Mouse (Mus musculus) neural tube, embryonic 15.5 days (tissue): Measurements from ENCODE around the gene Rgs6. TPM values are rescaled to one million over a fixed set of nuclear protein-coding genes. Genes with fewer than 3 reads are reported as not detected.

ENCODE experiments used
- ATAC-seq: fragments of 200-750 bp; cut with Nextera tagmentation; 2 replicates; pipeline ENCODE4 v1.8.0; 2017; ENCODE audit warnings: mild to moderate bottlenecking, moderate TSS enrichment, moderate library complexity; ENCODE audit not compliant: low FRiP score
- H3K27ac ChIP-seq: fragments of 300-500 bp; sonication (generic); replicated peaks from 2 replicates; pipeline ENCODE4 v1.5.1; 2015; ENCODE audit warnings: mild to moderate bottlenecking, inconsistent platforms
- H3K27me3 ChIP-seq: fragments of 300-500 bp; sonication (generic); replicated peaks from 2 replicates; pipeline ENCODE4 v1.6.1; 2015; ENCODE audit warnings: inconsistent platforms
- H3K36me3 ChIP-seq: fragments of 300-500 bp; sonication (generic); 2 replicates; pipeline ENCODE4 v1.6.1; 2015; ENCODE audit warnings: inconsistent platforms
- H3K4me1 ChIP-seq: fragments of 300-500 bp; sonication (generic); 2 replicates; pipeline ENCODE4 v1.6.1; 2015; ENCODE audit warnings: inconsistent platforms
- H3K4me2 ChIP-seq: fragments of 300-500 bp; sonication (generic); 2 replicates; pipeline ENCODE4 v1.6.1; 2015; ENCODE audit warnings: inconsistent platforms, mild to moderate bottlenecking, moderate library complexity
- H3K4me3 ChIP-seq: fragments of 300-500 bp; sonication (generic); replicated peaks from 2 replicates; pipeline ENCODE4 v1.5.1; 2015; ENCODE audit warnings: mild to moderate bottlenecking, inconsistent platforms
- H3K9ac ChIP-seq: fragments of 300-500 bp; sonication (generic); replicated peaks from 2 replicates; pipeline ENCODE4 v1.6.1; 2015; ENCODE audit warnings: mild to moderate bottlenecking, inconsistent platforms
- H3K9me3 ChIP-seq: fragments of 300-500 bp; sonication (generic); replicated peaks from 2 replicates; pipeline ENCODE4 v1.6.1; 2016; ENCODE audit warnings: inconsistent platforms
- WGBS: fragments of 180-500 bp; shearing (Covaris S2); methylation state at CpG from one replicate; pipeline ENCODE4 v1.1.7; 2015; ENCODE audit warnings: mixed read lengths; 5-methylcytosine and 5-hydroxymethylcytosine counted together
- polyA plus RNA-seq: library from polyadenylated mRNA; unstranded; fragments of >200 nt; fragmentation: Nextera tagmentation; extraction: Ambion mirVana; gene quantifications from 2 replicates; pipeline ENCODE4 v1.2.1, GENCODE M21; 2015

The Rgs6 gene
- polyA plus RNA-seq, 1 experiment from 2014 or later: 7.1 TPM

DNA sequence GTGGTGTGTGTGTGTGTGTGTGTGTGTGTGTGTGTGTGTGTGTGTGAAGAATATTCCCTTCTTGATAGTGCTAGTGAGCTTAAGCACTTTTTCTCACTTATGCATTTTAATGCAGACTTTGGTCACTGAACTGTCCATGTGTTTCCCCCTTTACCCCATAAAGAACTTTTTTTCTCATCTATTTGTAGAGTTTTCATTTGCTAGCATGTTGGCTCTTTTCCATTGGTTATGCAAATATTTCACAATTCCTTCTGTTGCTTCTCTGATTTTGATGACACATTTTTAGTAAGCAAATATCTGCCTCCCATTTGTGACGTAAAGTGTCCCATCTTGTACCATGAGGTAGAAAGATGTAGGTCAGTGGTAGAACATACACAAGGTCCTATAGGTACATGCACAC, 295.0 kb downstream of the Rgs6 start:
- no peak overlapping the region for H3K4me2 ChIP-seq
- H3K4me1 ChIP-seq: no peaks in the 10 kb centered on the region
- H3K9ac ChIP-seq: no peak overlapping the region
- H3K9me3 ChIP-seq: no peaks in the 10 kb centered on the region
- no peaks in the 10 kb centered on the region for H3K27me3 ChIP-seq
- no peak overlapping the region for H3K27ac ChIP-seq
- no peaks in the 10 kb centered on the region for H3K36me3 ChIP-seq
- H3K4me3 ChIP-seq: no peak overlapping the region
- ATAC-seq: no peak
- WGBS: 92% methylated on average over 1 of the region's 1 CpGs

DNA sequence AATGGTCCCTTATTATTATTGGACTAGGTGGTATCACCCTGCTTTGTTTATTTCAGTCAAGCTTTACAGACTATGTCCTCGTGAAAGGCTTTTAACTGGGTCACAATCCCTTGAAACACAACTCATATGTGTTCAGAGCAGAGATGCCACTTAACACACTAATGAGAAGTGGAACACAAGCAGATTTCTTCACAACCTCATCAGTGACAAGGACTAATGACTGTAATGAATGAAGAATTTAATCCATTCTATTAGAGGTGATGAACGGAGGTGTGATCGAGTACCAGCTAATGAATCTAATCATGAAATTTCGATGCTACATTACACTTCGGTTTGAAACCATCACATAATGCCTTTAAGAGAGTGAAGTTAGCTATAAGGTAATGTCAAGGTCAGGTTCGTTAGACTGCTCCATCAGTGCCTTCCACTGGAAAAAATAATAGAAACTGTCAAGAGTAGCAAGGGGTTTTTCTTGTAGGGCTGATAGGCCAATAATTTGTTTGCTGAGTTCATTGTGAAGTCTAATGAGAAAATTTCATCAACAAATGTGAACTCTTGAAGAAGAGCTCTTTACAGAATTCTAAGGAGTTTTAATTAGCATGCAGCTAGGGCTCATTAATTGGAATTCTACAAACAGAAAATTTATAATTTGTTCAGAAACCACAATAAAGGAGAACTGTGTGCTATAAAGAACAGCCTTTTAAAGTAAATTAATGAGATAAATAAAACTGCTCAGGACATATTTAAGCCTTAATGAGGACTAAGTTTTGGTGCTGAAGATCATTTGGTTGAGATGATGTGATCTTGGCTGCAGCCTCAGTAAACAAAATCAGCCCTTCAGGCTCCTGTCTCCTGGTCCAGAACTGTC, 307.1 kb downstream of the Rgs6 start:
- no peak for ATAC-seq

DNA sequence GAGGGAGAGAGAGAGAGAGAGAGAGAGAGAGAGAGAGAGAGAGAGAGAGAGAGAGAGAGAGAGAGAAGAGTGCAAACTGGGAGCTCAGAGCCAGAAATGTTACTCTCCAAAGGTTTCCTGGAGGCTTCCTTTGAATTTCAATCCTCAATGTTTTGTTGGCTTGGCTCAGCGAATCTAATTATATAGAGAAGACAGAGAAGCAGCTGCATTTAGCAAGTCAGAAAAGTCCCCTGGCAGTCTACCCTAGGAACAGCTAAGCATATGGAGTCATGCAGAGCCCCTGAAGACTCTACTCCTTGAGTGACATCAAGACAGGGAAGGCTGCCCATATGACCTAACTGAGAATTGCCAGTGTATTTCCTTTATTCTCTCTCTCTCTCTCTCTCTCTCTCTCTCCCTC, 317.7 kb downstream of the Rgs6 start:
- Histone ChIP-seq H3K9ac (no peak overlapping the region), H3K4me2 (no peak overlapping the region), H3K4me1 (peaks cover 9% of the 10 kb centered on the region; the same call in 1 of the 2 replicates), H3K27ac (no peak overlapping the region), H3K9me3 (no peaks in the 10 kb centered on the region), H3K4me3 (no peak overlapping the region), H3K27me3 (no peaks in the 10 kb centered on the region), H3K36me3 (no peaks in the 10 kb centered on the region)
- ATAC-seq: no peak
- 50% methylated on average over 1 of the region's 1 CpGs for WGBS

More for the DNA sequence above, 307.1 kb downstream of the Rgs6 start:
- no peak overlapping the region for H3K9ac ChIP-seq
- H3K4me3 ChIP-seq: no peak overlapping the region
- 81% methylated on average over 6 of the region's 6 CpGs for WGBS
- H3K4me1 ChIP-seq: no peaks in the 10 kb centered on the region
- no peaks in the 10 kb centered on the region for H3K27me3 ChIP-seq
- no peaks in the 10 kb centered on the region for H3K9me3 ChIP-seq
- H3K36me3 ChIP-seq: no peaks in the 10 kb centered on the region
- no peak overlapping the region for H3K4me2 ChIP-seq
- no peak overlapping the region for H3K27ac ChIP-seq

DNA sequence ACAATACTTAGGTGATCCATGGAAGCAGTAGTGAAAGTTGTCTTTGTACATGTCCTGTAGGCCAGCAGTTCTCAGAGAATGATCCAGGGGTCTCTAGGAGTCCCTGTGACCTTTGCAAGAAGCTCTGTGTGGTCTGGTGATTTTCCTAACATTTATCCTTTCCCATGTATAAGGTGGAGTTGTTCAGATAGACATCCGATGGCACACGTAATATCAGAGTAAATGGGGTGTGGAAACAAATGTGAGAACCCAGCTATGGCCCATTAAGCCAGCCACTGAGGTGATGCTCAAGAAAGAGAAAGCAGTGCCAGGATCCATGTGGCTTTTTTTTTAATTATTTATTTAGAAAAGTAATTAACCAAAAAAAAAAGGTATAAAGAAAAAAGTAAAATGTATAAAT, 322.8 kb downstream of the Rgs6 start:
- no peak for ATAC-seq
- Histone ChIP-seq H3K9me3 (no peaks in the 10 kb centered on the region), H3K27me3 (no peaks in the 10 kb centered on the region), H3K36me3 (no peaks in the 10 kb centered on the region), H3K4me2 (no peak overlapping the region), H3K27ac (no peak overlapping the region), H3K4me1 (peaks cover 6% of the 10 kb centered on the region; the same call in 1 of the 2 replicates), H3K9ac (no peak overlapping the region), H3K4me3 (no peak overlapping the region)
- WGBS: 73% methylated on average over 2 of the region's 2 CpGs

DNA sequence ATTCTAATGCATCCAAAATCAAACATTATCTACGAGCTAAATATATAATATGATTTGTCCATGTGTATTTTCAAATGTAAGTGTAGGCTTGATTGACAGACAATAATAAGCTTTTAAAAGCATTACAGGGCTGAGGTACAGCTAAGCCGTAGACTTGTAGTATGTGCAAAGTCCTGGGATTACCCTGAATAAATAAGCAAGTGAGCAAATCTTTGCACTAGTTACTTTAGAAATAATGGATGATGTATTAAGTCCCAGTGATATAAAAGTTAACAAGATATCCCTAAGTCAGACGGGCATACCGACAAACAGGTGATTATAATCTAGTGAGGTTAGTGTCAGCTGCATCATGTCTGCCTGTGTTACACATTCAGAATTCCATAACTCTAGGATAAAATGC, 326.0 kb downstream of the Rgs6 start:
- Histone ChIP-seq H3K9me3 (no peaks in the 10 kb centered on the region), H3K4me3 (no peak overlapping the region), H3K27me3 (no peaks in the 10 kb centered on the region), H3K36me3 (no peaks in the 10 kb centered on the region), H3K27ac (no peak overlapping the region), H3K9ac (no peak overlapping the region), H3K4me2 (no peak overlapping the region), H3K4me1 (no peaks in the 10 kb centered on the region)
- ATAC-seq: no peak
- WGBS: 90% methylated on average over 4 of the region's 4 CpGs

DNA sequence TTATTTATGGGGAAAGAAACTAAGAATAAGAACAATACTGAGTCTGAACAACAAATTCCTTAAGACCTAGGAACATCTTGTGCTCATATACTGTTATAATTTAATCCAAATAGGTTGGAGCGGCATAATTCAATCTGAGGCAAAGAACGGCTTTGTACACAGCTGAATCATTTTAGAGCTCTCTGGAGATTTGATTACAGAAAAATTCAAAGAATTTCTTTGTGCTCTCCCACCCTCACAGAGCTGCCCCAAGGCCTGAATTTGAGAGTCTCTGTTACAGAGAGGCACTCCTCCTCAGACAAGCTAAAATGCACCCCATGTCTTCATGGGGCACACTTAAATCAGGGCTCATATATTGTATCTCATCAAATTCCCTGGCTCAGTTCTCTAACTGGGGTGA, 332.1 kb downstream of the Rgs6 start:
- Histone ChIP-seq H3K9me3 (no peaks in the 10 kb centered on the region), H3K27me3 (no peaks in the 10 kb centered on the region), H3K27ac (no peak overlapping the region), H3K4me2 (no peak overlapping the region), H3K36me3 (no peaks in the 10 kb centered on the region), H3K9ac (no peak overlapping the region), H3K4me3 (no peak overlapping the region), H3K4me1 (no peaks in the 10 kb centered on the region)
- 35% methylated on average over 2 of the region's 2 CpGs for WGBS
- no peak for ATAC-seq

DNA sequence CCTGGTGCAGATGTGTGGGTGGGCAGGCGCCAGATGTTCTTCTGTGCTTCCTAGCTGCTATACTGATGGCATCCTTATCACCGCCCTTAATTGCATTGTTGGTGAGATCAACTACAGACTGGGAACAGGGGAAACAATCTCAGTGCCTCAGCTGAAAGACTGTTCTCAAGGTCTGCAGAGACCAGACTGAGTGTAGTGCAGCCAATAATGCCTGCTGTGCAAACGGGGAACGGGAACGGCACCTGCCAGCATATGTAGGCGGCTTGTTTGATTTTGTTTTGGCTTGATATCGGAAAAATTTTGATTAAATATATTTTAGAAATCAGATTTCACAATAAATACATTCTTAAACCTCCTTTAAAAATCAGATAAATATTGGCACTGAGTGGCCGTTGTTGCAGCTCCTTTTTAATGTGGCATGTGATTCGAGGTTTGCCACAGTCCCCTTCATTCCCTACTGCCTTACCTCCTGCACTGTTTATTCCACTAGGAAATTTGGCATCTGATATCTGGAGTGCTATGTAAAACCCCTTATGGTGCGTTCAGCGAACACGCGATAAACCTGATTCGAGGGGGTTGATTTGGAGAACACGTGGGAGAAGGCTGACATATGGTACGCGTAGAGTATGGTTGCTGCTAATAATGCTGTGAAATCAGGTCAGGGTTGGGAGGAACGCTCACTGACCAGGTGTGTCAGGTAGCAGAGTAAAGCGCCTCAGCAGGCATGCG, 333.4 kb downstream of the Rgs6 start:
- H3K27ac ChIP-seq: no peak overlapping the region
- H3K4me1 ChIP-seq: no peaks in the 10 kb centered on the region
- no peaks in the 10 kb centered on the region for H3K27me3 ChIP-seq
- WGBS: 86% methylated on average over 20 of the region's 20 CpGs
- no peak overlapping the region for H3K4me2 ChIP-seq
- no peaks in the 10 kb centered on the region for H3K9me3 ChIP-seq
- no peak for ATAC-seq
- H3K36me3 ChIP-seq: no peaks in the 10 kb centered on the region
- no peak overlapping the region for H3K4me3 ChIP-seq
- H3K9ac ChIP-seq: no peak overlapping the region

DNA sequence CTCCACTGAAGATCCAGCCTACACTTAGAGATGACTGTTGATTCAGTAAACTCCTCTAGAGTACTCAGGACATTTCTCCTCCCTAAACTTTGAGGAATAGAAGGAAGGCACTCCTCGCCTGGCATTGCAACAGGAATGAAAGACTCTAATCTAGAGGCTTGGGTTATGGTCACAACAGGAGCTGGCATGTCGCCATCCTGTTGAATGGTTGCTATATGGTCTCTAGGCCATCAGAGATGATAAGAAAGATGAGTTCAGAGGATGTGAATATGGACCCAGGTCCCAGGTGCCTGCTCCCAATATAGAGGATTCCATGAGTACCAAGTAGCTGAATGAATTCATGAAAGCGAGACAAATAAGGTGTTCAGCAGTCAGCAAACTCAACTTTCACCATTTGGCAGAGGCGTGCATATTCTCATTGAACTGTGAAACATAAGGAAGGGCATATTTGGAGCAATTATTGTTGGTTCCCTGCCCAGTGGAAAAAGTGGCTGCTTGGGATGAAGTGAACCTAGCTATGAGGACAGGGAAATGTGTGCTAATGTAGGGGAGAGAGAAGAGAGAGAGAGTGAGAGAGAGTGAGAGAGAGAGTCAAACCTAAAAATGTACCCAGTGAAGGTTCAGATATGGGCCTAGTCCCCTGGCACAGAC, 334.9 kb downstream of the Rgs6 start:
- Histone ChIP-seq H3K4me3 (no peak overlapping the region), H3K9me3 (no peaks in the 10 kb centered on the region), H3K27ac (no peak overlapping the region), H3K36me3 (no peaks in the 10 kb centered on the region), H3K4me2 (no peak overlapping the region), H3K27me3 (no peaks in the 10 kb centered on the region), H3K4me1 (no peaks in the 10 kb centered on the region), H3K9ac (no peak overlapping the region)
- ATAC-seq: no peak
- 93% methylated on average over 4 of the region's 4 CpGs for WGBS

DNA sequence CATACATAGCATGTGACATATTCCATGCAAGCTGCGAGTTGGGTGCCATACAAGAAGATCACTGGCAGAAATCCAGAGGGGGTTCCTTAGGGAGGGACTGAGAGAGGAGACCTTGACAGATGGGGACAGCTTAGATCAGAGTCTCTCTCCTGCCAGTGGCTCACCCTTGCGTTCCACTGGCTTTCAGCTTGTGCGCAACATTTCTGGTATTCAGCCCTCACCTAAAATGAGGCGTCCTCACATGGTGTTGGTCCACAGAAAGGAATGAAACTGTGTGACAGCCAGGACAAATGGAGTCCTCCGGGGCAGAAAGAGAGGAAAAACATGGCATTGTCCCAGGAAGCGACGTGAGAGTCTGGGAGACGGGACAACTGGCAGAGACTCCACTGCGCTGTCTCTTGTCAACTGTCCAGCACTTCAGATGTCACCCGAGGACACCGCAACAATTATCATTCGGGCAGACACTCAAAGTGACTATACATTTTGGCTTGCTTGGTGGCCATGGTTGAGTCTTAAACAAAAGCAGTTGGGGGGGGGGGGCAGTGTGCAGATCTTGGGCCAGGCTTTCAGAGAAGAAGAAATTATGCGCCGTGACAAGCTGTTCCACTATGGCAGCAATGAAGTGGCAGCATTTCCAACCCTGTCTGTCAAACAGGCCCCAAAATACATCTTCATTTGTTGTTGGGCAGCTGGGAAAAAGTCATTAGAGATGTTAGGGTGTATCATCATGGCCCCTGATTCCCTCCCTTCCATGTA, 344.8 kb downstream of the Rgs6 start:
- no peaks in the 10 kb centered on the region for H3K9me3 ChIP-seq
- no peak overlapping the region for H3K9ac ChIP-seq
- no peak for ATAC-seq
- WGBS: 70% methylated on average over 14 of the region's 14 CpGs
- no peaks in the 10 kb centered on the region for H3K4me1 ChIP-seq
- H3K27ac ChIP-seq: no peak overlapping the region
- H3K36me3 ChIP-seq: no peaks in the 10 kb centered on the region
- H3K4me2 ChIP-seq: peak overlapping the region; percentile 9; the same call in 1 of the 2 replicates
- no peaks in the 10 kb centered on the region for H3K27me3 ChIP-seq
- no peak overlapping the region for H3K4me3 ChIP-seq

DNA sequence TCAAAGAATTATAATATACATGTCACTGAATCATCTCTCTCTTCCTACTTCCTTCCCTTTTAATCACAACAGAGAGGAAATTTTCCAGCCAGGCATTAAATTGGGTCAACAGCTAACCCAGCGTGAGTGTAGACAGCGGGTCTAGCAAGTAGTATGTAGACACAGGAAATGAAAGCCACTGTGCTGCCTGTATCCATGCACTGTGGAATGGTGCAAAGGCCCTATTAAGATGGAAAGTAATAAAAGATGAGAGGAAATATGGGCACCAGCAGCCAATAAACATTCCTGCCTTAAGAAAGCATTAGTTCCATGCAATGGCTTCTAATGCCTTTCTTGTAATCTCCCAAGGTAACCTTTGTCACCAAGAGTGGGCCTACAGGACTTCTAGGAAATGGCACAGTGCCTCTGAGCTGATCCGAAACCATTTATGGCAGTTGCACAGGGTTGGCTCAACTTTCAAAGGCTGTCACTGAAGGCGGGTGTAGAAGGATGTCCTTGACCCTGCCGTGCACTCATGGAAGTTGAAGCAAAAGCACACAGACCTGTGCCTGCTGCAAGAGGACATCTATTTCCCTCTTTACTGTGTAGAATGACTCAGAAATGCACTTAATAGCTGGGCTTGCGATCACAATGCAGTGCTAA, 347.1 kb downstream of the Rgs6 start:
- Histone ChIP-seq H3K36me3 (no peaks in the 10 kb centered on the region), H3K4me2 (no peak overlapping the region), H3K9me3 (no peaks in the 10 kb centered on the region), H3K4me3 (no peak overlapping the region), H3K4me1 (no peaks in the 10 kb centered on the region), H3K27ac (no peak overlapping the region), H3K9ac (no peak overlapping the region), H3K27me3 (no peaks in the 10 kb centered on the region)
- no peak for ATAC-seq
- WGBS: 71% methylated on average over 6 of the region's 6 CpGs

DNA sequence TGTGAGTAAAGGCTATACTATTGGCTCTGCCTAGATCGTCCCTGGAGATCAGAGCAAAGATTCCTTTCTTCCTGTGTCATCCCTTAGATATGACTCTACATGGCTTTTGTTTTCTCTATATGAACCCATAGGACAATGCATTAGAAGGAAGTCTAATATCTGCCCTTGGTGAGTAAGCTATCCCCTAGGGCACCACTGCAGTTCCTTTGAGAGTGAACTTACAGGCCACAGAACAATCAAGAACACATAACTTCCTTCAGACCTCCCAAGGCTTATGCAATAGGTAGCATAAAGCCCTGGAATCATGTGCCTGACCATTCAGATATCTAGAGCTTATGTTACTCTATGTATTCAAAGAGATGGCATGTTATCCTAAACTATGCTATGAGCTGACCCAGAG, 347.7 kb downstream of the Rgs6 start:
- H3K27ac ChIP-seq: no peak overlapping the region
- ATAC-seq: no peak
- no peak overlapping the region for H3K9ac ChIP-seq
- H3K4me1 ChIP-seq: no peaks in the 10 kb centered on the region
- no peaks in the 10 kb centered on the region for H3K9me3 ChIP-seq
- H3K27me3 ChIP-seq: no peaks in the 10 kb centered on the region
- H3K4me2 ChIP-seq: no peak overlapping the region
- WGBS: 77% methylated on average over 1 of the region's 1 CpGs
- no peaks in the 10 kb centered on the region for H3K36me3 ChIP-seq
- H3K4me3 ChIP-seq: no peak overlapping the region
